Mouse (Mus musculus) embryonic facial prominence, embryonic 11.5 days (tissue): ENCODE data around the gene Caskin1. TPM values are rescaled to one million over a fixed set of nuclear protein-coding genes. Genes with fewer than 3 reads are reported as not detected.
A peak's percentile ranks its signal among the peaks of the same experiment; 100 is the strongest.

Experiments used
- ATAC-seq: fragments of 200-750 bp; cut with Nextera tagmentation; replicated peaks from 2 replicates; pipeline ENCODE4 v1.8.0; 2017; ENCODE audit warnings: low read depth; ENCODE audit not compliant: insufficient number of reproducible peaks, low FRiP score, low TSS enrichment
- DNase-seq: peaks from one replicate; pipeline ENCODE4 v3.0.0-alpha.2; 2015; ENCODE audit warnings: low spot score
- H3K27ac ChIP-seq: fragments of 300-500 bp; sonication (generic); replicated peaks from 2 replicates; pipeline ENCODE4 v1.5.1; 2014; ENCODE audit warnings: mild to moderate bottlenecking, low read depth, low read length, control low read depth
- H3K27me3 ChIP-seq: fragments of 300-500 bp; sonication (generic); 2 replicates; pipeline ENCODE4 v1.6.1; 2014; ENCODE audit warnings: mild to moderate bottlenecking, low read length, moderate library complexity, mixed read lengths; ENCODE audit not compliant: control insufficient read depth, insufficient read depth
- H3K36me3 ChIP-seq: fragments of 300-500 bp; sonication (generic); replicated peaks from 2 replicates; pipeline ENCODE4 v1.6.1; 2014; ENCODE audit warnings: low read depth, mild to moderate bottlenecking, low read length, moderate library complexity, mixed read lengths; ENCODE audit not compliant: control insufficient read depth, insufficient read depth
- H3K4me1 ChIP-seq: fragments of 300-500 bp; sonication (generic); 2 replicates; pipeline ENCODE4 v1.6.1; 2014; ENCODE audit warnings: low read length, mixed read lengths; ENCODE audit not compliant: control insufficient read depth, insufficient read depth
- H3K4me2 ChIP-seq: fragments of 300-500 bp; sonication (generic); 2 replicates; pipeline ENCODE4 v1.6.1; 2014; ENCODE audit warnings: low read depth, mild to moderate bottlenecking, control low read depth, low read length, moderate library complexity
- H3K4me3 ChIP-seq: fragments of 300-500 bp; sonication (generic); 2 replicates; pipeline ENCODE4 v1.5.1; 2014; ENCODE audit warnings: low read depth, low read length, control low read depth
- H3K9ac ChIP-seq: fragments of 300-500 bp; sonication (generic); replicated peaks from 2 replicates; pipeline ENCODE4 v1.6.1; 2014; ENCODE audit warnings: mild to moderate bottlenecking, control low read depth, low read length
- H3K9me3 ChIP-seq: fragments of 300-500 bp; sonication (generic); replicated peaks from 2 replicates; pipeline ENCODE4 v1.6.1; 2016; ENCODE audit warnings: mild to moderate bottlenecking, low read length, inconsistent platforms, mixed read lengths; ENCODE audit not compliant: control insufficient read depth
- WGBS: fragments of 180-500 bp; shearing (Covaris S2); extraction: QIAGEN DNeasy Blood & Tissue Kit; methylation state at CpG from one replicate; pipeline ENCODE4 v1.1.7; 2014; 5-methylcytosine and 5-hydroxymethylcytosine counted together
- polyA plus RNA-seq: library from polyadenylated mRNA; unstranded; fragments of >200 nt; fragmentation: Nextera tagmentation; extraction: Ambion mirVana; gene quantifications from 2 replicates; pipeline ENCODE4 v1.2.1, GENCODE M21; 2014

The Caskin1 gene
- polyA plus RNA-seq, 1 experiment from 2014 or later: 2.8 TPM

DNA sequence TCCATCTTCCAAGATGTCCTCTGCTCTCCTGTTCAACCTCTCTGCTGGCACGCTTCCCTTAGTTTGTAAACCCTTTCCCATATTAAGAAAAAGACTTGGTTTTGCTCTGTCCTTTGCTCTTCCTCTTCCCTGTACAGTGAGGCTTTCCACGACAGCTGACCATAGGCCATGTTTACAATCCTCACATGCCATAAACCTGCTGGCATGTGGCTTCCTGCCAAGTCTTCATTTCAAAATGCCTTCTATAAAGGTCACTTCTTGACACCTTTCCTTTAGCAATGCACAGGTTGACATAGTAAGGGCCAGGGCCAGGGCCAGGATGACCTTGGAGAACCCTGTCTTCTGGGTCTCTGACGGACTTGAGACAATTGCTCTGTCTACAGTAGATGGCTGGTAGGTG lies 57.8 kb downstream of the Caskin1 start:
- ATAC-seq (no peak), DNase-seq (no peak)
- Histone ChIP-seq H3K27ac (no peak overlapping the region), H3K9me3 (no peaks in the 10 kb centered on the region), H3K27me3 (no peaks in the 10 kb centered on the region), H3K36me3 (no peaks in the 10 kb centered on the region), H3K9ac (no peak overlapping the region), H3K4me3 (no peak overlapping the region), H3K4me1 (no peaks in the 10 kb centered on the region; the same call in 1 of the 2 replicates), H3K4me2 (no peak overlapping the region)
- WGBS: 84% methylated on average over 3 of the region's 3 CpGs

DNA sequence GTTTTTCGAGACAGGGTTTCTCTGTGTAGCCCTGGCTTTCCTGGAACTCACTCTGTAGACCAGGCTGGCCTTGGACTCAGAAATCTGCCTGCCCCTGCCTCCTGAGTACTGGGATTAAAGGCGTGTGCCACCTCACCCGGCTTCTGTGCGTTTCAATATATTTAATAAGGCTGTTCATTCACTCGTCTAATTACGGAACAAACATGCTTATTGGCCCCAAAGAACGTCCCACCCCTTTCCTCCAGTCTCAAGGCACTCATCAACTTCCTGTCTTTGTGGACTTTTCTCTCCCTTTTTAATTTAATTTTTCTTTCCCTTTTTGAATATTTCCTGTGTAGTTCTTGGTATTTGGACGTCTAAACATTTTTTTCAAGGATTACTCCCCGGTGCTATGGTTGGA lies 60.0 kb downstream of the Caskin1 start:
- WGBS: 44% methylated on average over 9 of the region's 9 CpGs
- H3K4me3 ChIP-seq: no peak overlapping the region
- no peak overlapping the region for H3K9ac ChIP-seq

DNA sequence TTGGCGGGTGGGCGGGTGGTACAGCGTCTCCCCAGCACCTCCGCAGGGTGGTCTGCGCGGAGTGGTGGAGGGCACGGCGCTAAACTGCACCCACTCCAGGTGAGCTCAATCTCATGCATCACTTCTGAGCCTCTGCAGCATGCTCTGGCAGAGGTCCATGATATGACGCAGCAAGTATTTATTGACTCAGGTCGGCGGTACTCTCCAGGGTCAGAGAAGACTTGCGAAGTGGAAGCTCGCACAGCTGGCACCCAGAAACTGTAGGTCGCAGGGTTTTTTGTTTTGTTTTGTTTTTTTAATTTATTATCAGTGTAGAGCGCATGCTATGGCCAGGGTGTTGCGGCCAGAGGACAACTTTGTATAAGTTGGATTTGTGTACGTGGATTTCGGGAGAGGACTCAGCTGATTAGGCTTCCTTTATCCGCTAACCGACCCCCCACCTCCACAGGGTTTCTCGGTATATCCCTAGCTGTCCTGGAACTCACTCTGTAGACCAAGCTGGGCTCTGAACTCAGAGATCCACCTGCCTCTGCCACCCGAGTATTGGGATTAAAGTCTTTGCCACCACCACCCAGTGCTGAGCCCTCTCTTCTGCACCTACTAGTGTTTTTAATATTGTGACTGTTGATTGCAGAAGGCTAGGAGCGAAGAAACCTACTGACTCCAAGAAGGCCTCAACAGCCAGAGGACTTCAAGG lies 60.7 kb downstream of the Caskin1 start:
- ATAC-seq (peak; percentile 36), DNase-seq (peak; percentile 43)
- no peaks in the 10 kb centered on the region; the same call in none of the 2 replicates for H3K4me1 ChIP-seq
- WGBS: 4% methylated on average over 23 of the region's 23 CpGs
- 0 out of 2 replicates have a peak overlapping the region, but pooled peaks have one; percentile 10 for H3K9ac ChIP-seq
- no peaks in the 10 kb centered on the region for H3K36me3 ChIP-seq
- no peaks in the 10 kb centered on the region for H3K27me3 ChIP-seq
- no peaks in the 10 kb centered on the region for H3K9me3 ChIP-seq
- peak overlapping the region; percentile 89 for H3K4me2 ChIP-seq
- peak overlapping the region; percentile 90 for H3K4me3 ChIP-seq
- 0 out of 2 replicates have a peak overlapping the region, but pooled peaks have one; percentile 20 for H3K27ac ChIP-seq

More for the DNA sequence above, 60.0 kb downstream of the Caskin1 start:
- Histone ChIP-seq H3K27ac (no peak overlapping the region), H3K4me1 (no peaks in the 10 kb centered on the region; the same call in none of the 2 replicates), H3K36me3 (no peaks in the 10 kb centered on the region), H3K4me2 (no peak overlapping the region), H3K9me3 (no peaks in the 10 kb centered on the region), H3K27me3 (no peaks in the 10 kb centered on the region)
- ATAC-seq: no peak
- no peak for DNase-seq

- WGBS: under 1% methylated on average over 65 of the region's 72 CpGs
Measured at GRCm38 (mm10) chr17:24549618-24550415, 61.4 kb downstream of the Caskin1 start, which contains the start of gene Pkd1. Gene Pkd1 (plus strand): TSS chr17:24549834.

DNA sequence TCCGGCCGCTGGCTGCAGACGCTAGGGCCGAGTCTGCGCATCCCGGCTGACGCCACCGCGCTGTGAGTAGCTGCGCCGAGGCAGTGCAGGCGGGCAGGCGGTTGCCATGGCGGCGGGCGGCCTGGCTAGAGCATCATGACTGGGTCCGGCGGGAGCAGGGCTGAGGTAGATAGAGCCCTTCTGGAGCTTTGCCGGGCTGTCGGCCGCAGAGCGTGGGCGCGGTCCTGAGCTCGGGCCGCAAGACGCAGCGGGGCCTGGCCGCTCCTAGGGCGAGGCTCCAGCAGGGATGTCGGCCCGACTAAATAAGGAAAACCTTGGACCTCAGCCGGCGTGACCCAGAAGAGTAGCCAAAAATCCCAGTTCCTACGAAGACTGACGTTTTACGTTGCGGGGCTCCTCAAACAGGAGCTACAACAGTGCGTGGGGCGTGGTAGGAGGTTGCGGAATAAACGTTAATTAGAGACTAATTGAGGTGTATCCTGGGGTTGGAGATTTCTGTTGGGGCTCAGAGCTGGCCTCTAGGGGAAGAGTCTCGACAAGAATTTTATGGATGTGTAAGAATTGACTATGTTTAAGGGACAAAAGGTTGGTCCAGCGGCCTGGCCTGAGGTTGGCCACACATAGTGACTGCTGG lies 62.1 kb downstream of the Caskin1 start:
- no peaks in the 10 kb centered on the region; the same call in 1 of the 2 replicates for H3K4me1 ChIP-seq
- H3K9me3 ChIP-seq: no peaks in the 10 kb centered on the region
- H3K27me3 ChIP-seq: no peaks in the 10 kb centered on the region
- H3K27ac ChIP-seq: peak overlapping the region; percentile 93
- WGBS: under 1% methylated on average over 40 of the region's 44 CpGs
- H3K9ac ChIP-seq: peak overlapping the region; percentile 90
- peak overlapping the region; percentile 89 for H3K4me2 ChIP-seq
- ATAC-seq (peak; percentile 86), DNase-seq (peak; percentile 79)
- no peaks in the 10 kb centered on the region for H3K36me3 ChIP-seq
- H3K4me3 ChIP-seq: peak overlapping the region; percentile 90

More at GRCm38 (mm10) chr17:24549618-24550415, 61.4 kb downstream of the Caskin1 start, which contains the start of gene Pkd1:
- peak; percentile 100 for DNase-seq
- peak; percentile 95 for ATAC-seq
- H3K9me3 ChIP-seq: no peaks in the 10 kb centered on the region
- no peaks in the 10 kb centered on the region; the same call in 1 of the 2 replicates for H3K4me1 ChIP-seq
- H3K4me2 ChIP-seq: peak within 1 kb of the TSS; percentile 89
- no peaks in the 10 kb centered on the region for H3K27me3 ChIP-seq
- H3K27ac ChIP-seq: peak within 1 kb of the TSS; percentile 93
- H3K4me3 ChIP-seq: peak within 1 kb of the TSS; percentile 90
- no peaks in the 10 kb centered on the region for H3K36me3 ChIP-seq
- H3K9ac ChIP-seq: peak within 1 kb of the TSS; percentile 90

DNA sequence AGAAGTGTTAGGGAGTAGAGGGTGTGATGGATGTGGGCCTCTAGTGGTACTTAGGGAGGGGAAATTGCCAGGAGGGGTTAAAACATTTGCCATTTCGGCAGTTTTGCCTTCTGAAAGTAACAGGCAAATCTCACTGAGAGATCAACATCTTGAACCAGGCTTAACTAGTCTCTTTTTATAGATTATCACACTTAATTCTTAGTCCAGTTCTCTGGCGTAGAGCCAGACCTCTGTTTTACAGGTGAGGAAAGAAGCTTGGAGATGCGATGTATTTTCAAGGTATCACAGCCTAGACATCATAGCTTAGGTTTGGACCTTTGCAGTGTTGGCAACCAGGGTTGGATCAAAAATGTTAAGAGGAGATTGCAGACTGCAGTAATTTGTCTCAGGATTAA lies 62.6 kb downstream of the Caskin1 start:
- peak overlapping the region; percentile 90 for H3K9ac ChIP-seq
- H3K27ac ChIP-seq: no peak overlapping the region
- no peaks in the 10 kb centered on the region for H3K27me3 ChIP-seq
- H3K9me3 ChIP-seq: no peaks in the 10 kb centered on the region
- no peak for ATAC-seq
- no peak for DNase-seq
- peak overlapping the region; percentile 90 for H3K4me3 ChIP-seq
- H3K4me1 ChIP-seq: no peaks in the 10 kb centered on the region; the same call in 1 of the 2 replicates
- H3K4me2 ChIP-seq: peak overlapping the region; percentile 89
- H3K36me3 ChIP-seq: no peaks in the 10 kb centered on the region
- WGBS: 59% methylated on average over 3 of the region's 3 CpGs

DNA sequence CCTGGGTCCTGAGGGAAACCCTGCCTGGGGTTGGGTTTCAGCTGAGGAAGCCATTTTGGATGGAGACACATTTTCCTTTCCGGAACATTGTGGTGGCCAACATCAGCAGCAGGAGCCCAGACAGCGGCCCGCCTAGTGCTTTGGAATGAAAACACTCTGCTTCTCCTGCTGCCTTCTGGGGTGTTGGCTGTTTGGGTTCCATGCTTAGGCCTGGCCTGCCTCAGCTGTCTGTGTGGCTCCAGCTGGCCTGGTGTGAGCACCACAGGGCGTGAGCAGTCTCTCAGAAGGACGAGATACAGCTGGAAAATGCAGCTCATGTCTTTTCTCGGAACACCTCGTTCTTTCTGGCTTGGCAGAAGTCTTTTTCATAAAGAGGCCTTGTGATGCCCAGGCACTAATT lies 68.7 kb downstream of the Caskin1 start:
- Histone ChIP-seq H3K9me3 (no peaks in the 10 kb centered on the region), H3K9ac (no peak overlapping the region), H3K4me1 (no peaks in the 10 kb centered on the region), H3K4me2 (no peak overlapping the region), H3K4me3 (no peak overlapping the region), H3K36me3 (no peaks in the 10 kb centered on the region; the same call in 1 of the 2 replicates), H3K27me3 (no peaks in the 10 kb centered on the region), H3K27ac (no peak overlapping the region)
- 89% methylated on average over 7 of the region's 7 CpGs for WGBS
- DNase-seq (no peak), ATAC-seq (no peak)
